Mouse (Mus musculus) frontal cortex, postnatal 36 days (tissue): ENCODE measurements around the gene Rabggtb.
"Not testable (repeated sequence)": the region's sequence is repeated elsewhere in the genome, so short reads cannot be mapped to it uniquely, and the experiment has no call there.

Experiments
- DNase-seq, 2 experiments: peaks; one replicate each; pipeline ENCODE4 v3.0.0; 2022; ENCODE audit warnings: low spot score in 2 of 2

The Rabggtb gene

DNA sequence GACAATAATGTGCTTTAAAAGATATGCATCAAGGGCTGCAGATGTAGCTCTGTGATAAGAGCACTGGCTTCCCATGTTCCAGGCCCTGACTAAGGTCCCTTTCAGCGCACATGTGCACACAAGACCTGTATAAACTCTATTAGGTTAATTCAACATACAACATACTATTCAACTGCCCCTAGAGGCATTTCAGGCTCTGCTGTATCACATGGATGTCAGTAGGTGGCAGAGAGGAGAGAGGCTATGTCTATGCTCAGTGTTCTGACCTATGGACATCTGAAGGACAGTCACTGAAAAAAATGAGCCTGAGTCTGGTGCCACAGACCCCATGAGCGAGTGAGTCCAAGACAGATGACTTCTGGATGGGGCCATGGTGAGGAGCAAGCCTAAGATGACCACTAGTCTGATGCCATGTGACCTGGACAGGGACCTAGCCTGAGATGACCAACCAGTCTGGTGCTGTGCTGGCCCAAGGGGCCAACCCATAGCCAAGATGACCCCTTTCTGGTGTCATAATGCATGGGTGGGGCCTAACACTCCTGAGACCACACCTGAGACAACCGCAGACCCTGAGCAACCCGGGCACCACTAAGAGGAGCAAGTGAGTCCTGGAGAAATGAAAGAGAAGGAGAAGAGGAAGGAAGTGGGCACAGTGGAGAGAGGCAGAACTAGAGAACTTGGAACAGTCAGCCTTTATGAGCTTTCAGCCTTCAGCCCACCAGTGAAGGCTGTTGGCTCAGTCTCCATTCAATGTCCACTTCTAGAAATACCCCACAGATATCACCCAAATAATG, 48.0 kb downstream of the Rabggtb start:
- no peak for DNase-seq

DNA sequence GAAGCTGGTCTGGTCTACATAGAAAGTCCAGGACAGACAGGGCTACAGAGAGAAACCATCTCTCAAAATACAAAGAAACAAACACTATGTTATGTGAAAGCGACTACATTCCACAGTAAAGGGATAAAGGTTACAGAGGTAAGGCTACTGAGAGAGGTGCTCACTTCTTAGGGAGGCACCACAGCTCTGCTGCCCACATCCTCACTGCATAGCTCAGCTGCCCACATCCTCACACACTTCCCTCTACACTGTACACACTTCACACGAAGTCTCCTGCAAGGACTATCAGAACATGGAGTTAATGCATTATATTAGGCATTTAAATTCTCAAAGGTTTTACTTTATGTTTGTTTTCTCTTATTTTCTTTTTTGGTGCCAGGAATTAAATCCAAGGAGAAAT, 49.0 kb downstream of the Rabggtb start:
- no peak for DNase-seq

DNA sequence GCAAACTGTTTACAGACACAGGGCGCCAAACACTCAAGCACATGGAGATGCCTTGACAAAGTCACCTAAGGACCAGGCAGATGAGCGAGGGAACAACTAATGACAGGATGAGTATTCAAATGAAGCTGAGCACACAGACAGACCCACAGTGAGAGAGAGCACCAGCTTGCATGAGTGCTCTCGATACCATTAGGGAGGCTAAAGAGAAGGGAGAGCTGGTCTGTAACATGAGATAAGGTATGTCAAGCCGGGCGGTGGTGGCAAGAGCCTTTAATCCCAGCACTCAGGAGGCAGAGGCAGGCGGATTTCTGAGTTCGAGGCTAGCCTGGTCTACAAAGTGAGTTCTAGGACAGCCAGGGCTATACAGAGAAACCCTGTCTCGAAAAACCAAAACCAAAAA, 52.4 kb downstream of the Rabggtb start:
- DNase-seq, result not testable (repeated sequence)

- DNase-seq, result no peak
Observed at GRCm38 (mm10) chr3:153858350-153859001, 54.3 kb downstream of the Rabggtb start.
